Mouse (Mus musculus) olfactory bulb, adult 2 months (tissue): ENCODE measurements around the gene Mgme1. TPM values are rescaled to one million over a fixed set of nuclear protein-coding genes. Genes with fewer than 3 reads are reported as not detected.

Source experiments
- H3K27ac ChIP-seq: fragments of 200-500 bp; 2 replicates; pipeline ENCODE4 v1.5.1; 2012; ENCODE audit warnings: low read depth, low read length; ENCODE audit not compliant: insufficient read depth
- H3K4me1 ChIP-seq: fragments of 200-500 bp; 2 replicates; pipeline ENCODE4 v1.6.1; 2012; ENCODE audit warnings: low read length; ENCODE audit not compliant: control insufficient read depth, insufficient read depth
- H3K4me3 ChIP-seq: fragments of 200-500 bp; 2 replicates; pipeline ENCODE4 v1.5.1; 2012; ENCODE audit warnings: mild to moderate bottlenecking, low read depth, low read length, moderate library complexity; ENCODE audit not compliant: insufficient read depth
- CTCF ChIP-seq: fragments of 200-500 bp; IDR thresholded peaks from 2 replicates; pipeline ENCODE4 v1.5.1; 2012; ENCODE audit warnings: low read depth, mild to moderate bottlenecking, low read length, moderate library complexity; ENCODE audit not compliant: insufficient read depth
- POLR2A ChIP-seq: fragments of 200-500 bp; IDR thresholded peaks from 2 replicates; pipeline ENCODE4 v1.6.1; 2012; ENCODE audit warnings: mild to moderate bottlenecking, low read depth, low read length, moderate library complexity; ENCODE audit not compliant: insufficient read depth
- WGBS: fragments of 180-500 bp; shearing (Covaris S2); methylation state at CpG from one replicate; pipeline ENCODE4 v1.1.7; 2018; 5-methylcytosine and 5-hydroxymethylcytosine counted together
- polyA plus RNA-seq: library from polyadenylated mRNA; stranded (reverse); fragments of >200 nt; gene quantifications from 2 replicates; pipeline ENCODE4 v1.2.4, GENCODE M21; 2012; ENCODE audit warnings: low replicate concordance; ENCODE audit not compliant: missing spikeins, insufficient read depth, insufficient read length

Mgme1 gene
- polyA plus RNA-seq: not detected in 2 replicates

DNA sequence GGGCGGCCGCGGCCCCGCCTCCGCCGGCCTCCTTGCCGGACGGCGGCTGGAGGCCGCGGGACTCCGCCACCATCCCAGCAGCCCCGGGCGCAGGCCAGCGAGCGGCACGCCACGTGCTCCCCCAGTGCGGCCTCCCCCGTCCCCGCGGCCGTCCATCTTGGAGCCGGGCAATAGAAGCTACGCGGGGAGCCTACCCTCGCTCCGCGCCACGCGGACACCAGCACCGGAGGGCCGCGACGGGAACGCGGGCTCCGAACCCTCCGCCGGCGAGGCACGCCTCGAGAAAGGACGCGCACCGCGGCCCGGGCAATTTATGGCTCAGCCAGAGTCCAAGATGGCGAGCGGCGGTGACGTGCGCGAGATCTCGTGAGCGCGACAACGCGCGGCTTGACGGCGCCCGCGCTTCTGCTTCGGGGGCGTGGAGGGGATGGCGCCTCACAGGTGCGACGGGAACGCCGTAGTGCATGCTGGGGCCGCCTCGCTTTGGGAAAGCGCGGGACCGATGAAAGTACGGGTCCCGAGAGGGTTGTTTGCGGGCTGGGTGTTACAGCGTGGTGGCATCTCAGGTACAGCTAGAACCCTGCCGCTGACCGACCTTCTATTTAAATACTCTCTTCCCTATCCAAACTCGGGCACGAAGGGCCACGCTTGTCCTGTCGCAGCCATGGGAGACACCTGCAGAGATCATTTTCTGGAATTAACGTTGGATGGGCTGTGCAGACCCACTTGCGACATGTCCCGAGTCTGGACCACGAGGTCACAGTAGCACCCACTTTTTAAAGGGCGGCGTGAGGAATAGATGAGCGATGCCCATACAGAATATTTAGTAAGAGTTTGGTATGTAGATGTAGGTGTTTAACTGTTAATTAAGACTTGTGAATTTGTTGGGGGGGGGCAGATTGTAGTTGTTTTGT, at the start of gene Mgme1, which contains the start of gene Snx5:
Gene Mgme1, plus strand, starts transcription at position 157 of the 914 bp plus-strand sequence.
Gene Snx5, minus strand, starts transcription at position 400 of the 914 bp plus-strand sequence.
- 1% methylated on average over 93 of the region's 93 CpGs for WGBS
- Histone ChIP-seq H3K27ac (peak within 1 kb of the TSS; percentile 99), H3K4me3 (peak within 1 kb of the TSS; percentile 95), H3K4me1 (peaks cover 5% of the 10 kb centered on the region; the same call in 1 of the 2 replicates)
- TF ChIP-seq CTCF (no peak), POLR2A (peak; percentile 53; the same call in 1 of the 2 replicates)

DNA sequence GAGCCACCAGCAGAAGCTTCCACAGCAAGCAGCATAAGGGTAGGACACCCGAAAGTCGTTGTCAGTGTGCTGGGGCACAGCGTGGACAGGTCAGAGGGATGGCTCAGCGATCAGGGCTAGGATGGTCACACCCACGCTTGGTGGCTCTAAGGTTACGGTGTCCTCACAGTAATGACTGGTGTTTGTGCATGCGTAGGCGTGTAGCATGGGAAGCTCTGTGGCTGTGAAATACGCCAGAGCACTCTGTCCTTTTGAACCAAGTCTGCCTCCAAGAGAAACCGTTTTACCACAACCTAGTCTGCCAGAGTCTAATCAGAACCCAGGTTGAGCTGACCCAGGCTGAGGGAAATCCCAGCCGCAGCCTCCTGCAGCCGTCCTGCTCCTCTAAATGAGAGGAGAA, 46.1 kb upstream of the Mgme1 start:
- TF ChIP-seq POLR2A: no peak
- TF ChIP-seq CTCF: no peak
- Histone ChIP-seq H3K27ac (no peak overlapping the region), H3K4me1 (peaks cover 7% of the 10 kb centered on the region; the same call in 1 of the 2 replicates), H3K4me3 (no peak overlapping the region)
- 58% methylated on average over 12 of the region's 12 CpGs for WGBS

DNA sequence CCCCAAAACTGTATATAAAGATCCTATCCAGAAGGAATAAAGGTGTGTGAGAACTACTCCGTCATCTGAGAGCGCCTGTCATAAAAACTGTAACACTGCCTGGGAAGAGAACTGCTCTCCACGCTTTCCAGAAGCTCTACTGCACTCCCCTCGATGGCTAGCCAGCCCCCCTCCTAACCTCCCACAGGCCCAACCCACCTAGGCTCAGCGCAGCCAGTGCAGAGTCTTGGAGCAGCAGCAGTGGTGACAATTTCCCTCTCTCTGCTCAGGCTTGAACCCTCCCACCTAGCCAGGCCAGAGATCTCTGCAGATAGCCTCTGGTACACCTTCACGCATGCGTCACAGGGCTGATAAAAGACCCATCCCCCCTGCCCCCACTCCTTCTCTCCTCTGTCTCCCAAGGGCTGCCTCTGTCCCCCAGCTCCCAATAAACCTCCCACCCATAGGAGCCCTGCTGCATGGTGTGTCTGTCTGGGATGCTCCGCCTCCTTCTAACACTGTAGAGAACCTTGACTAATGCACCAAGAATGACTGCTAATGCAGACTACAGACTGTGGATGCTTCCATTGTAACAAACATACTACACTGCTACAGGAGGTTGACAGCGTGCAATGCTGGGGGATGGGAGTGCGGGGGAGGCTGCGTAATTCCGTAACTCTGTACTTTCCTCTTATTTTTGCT, 43.4 kb upstream of the Mgme1 start:
- no peak for TF ChIP-seq CTCF
- no peak for TF ChIP-seq POLR2A
- 93% methylated on average over 12 of the region's 12 CpGs for WGBS
- H3K27ac ChIP-seq: no peak overlapping the region
- H3K4me1 ChIP-seq: peaks cover 7% of the 10 kb centered on the region; the same call in 1 of the 2 replicates
- H3K4me3 ChIP-seq: no peak overlapping the region

DNA sequence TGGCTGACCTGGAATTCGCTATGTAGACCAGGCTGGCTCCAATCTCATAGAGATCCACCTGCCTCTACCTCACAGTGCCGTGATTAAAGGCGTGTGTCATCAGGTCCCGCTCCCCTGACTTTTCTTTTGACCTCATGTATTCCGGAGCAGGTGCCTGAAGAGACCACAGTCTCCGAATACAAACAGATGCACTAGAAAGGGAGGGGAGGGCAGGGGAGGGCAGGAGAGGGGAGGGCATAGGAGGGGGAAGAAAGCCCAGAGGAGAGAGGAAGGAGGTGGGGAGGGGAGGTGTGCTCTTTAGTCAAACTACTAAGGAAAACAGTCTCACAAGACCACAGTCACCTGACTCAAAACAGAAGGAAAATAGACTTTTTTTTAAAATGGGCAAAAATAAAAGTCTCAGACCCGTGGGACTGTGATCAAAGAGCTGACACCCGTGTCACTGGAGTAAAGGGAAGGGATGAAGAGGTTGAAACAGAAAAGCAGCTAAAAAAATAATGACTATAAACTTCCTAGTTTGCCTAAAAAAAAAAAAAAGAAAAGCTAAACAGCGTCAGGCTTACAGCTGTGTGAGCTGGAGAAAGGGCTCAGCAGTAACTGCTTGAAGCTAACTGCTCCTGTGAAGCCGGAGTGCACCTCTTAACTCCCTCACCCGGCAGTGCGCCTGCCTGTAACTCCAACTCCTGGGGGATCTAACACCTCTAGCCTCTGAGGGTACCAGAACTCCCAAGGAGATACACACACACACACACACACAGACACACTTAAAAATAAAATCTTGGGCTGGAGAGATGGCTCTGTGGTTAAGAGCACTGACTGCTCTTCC, 41.7 kb upstream of the Mgme1 start:
- H3K4me3 ChIP-seq: no peak overlapping the region
- TF ChIP-seq CTCF: no peak
- TF ChIP-seq POLR2A: no peak
- WGBS: 75% methylated on average over 12 of the region's 12 CpGs
- H3K4me1 ChIP-seq: peaks cover 7% of the 10 kb centered on the region; the same call in 1 of the 2 replicates
- no peak overlapping the region for H3K27ac ChIP-seq

DNA sequence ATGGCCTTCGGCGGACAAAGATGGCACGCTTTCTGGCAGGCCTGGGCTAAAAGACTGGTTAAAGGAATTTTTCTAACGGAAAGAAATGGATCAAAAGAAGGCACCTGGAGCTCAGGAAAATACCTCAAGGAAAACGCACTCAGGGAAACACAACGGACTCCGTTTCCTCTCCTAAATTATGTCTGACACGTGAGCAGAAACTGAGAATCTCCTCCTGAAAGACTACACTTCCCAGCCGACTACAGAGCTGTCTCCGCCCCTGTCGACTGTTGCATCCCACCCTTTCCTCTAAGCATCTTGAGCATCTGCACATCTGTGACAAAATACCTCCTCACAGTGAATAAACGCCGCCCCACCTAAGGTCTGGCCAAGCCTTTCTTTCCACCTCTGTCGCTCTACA, 40.8 kb upstream of the Mgme1 start:
- H3K27ac ChIP-seq: no peak overlapping the region
- 91% methylated on average over 14 of the region's 14 CpGs for WGBS
- H3K4me1 ChIP-seq: peaks cover 1% of the 10 kb centered on the region; the same call in 1 of the 2 replicates
- no peak overlapping the region for H3K4me3 ChIP-seq
- TF ChIP-seq CTCF (no peak), POLR2A (no peak)

DNA sequence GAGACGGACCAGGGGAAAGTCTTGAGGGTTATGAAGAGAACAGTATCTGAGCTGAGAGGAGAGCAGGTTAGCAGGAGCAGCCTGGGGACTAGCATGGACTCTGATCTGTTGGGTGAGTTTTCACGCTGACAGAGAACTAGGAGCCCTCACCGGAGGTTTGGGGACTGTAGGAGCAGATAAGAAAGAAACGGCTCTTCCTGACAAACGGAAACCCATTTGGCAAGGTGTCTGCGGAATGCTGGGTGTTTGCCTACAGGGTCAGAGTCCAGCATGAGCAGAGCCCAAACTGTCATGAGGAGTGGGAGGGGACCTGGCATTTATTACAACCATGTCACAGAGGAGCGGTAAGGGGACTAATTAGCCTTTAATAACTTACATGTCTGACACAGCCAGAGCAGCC, 40.0 kb upstream of the Mgme1 start:
- H3K27ac ChIP-seq: no peak overlapping the region
- 74% methylated on average over 7 of the region's 7 CpGs for WGBS
- H3K4me1 ChIP-seq: no peaks in the 10 kb centered on the region
- no peak overlapping the region for H3K4me3 ChIP-seq
- TF ChIP-seq CTCF (no peak), POLR2A (no peak)

DNA sequence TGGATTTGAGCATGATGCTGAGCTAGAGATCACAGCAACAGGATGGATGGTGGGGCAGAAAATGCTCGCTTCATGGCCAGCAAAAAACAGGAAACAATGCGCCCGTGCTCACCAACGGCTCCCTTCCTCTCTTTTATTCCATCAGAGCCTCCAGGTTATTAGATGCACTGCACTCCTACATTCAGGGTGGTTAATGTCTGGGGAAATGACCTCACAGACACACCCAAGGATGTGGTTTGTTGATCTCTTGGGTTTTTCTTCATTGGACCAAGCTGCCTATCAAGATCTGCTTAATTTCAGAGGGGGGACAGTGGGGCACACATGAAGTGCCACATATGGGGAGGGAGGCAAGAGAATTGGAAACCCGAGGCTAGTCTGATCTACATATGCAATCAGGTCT, 39.3 kb upstream of the Mgme1 start:
- WGBS: 86% methylated on average over 5 of the region's 5 CpGs
- TF ChIP-seq CTCF (no peak), POLR2A (no peak)
- no peaks in the 10 kb centered on the region for H3K4me1 ChIP-seq
- H3K27ac ChIP-seq: no peak overlapping the region
- H3K4me3 ChIP-seq: no peak overlapping the region

DNA sequence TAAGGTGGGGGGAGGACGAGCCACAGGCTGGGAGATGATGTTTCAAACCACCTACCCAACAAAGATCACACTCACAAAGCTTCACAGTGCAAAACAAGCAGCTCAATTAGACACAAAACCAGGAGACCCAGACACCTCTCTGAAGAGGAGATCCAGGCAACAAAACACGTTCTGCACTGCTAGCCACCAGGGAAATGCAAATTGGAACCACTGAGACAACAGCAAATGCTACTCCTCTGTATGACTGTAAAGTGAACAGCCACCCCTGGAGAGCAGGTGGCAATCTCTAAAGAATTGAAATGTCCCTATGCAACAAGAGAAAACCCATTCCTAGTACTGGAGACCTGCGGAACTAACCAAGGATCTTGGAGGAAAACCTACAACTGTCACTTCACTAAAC, 36.9 kb upstream of the Mgme1 start:
- no peak overlapping the region for H3K4me3 ChIP-seq
- H3K4me1 ChIP-seq: no peaks in the 10 kb centered on the region
- H3K27ac ChIP-seq: no peak overlapping the region
- TF ChIP-seq POLR2A (no peak), CTCF (no peak)
- WGBS: 60% methylated on average over 3 of the region's 3 CpGs

DNA sequence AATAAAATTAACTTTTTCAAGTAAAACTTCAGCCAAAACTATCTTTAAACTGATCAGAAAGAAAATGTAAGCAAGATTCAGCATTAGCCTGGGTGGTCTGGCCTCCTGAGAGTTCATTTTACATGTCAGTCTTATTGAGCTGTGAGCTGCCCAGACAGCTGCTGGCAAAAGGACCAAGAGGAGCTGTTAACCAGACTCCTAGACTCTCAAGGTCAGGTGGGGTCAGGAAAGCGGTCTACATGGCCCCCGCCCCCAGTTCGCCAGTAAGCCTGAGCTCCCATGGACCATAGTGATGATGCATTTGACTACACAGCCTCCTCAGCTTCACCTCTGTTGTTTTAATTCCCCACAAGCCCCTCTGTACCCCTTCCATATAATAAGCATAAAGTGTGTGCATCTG, 34.7 kb upstream of the Mgme1 start:
- 93% methylated on average over 3 of the region's 3 CpGs for WGBS
- no peaks in the 10 kb centered on the region for H3K4me1 ChIP-seq
- TF ChIP-seq POLR2A: no peak
- no peak for TF ChIP-seq CTCF

More for the DNA sequence above, 34.7 kb upstream of the Mgme1 start:
- Histone ChIP-seq H3K27ac (no peak overlapping the region), H3K4me3 (no peak overlapping the region)
